ENCODE assay signal across 10 mouse cellular contexts in genomic region chr7:45470869-45471268, GRCm38 (mm10). TPM values are rescaled to one million over a fixed set of nuclear protein-coding genes. Genes with fewer than 3 reads are reported as not detected.
DNase-seq lines count a peak whose midpoint lies in the region; ATAC-seq and TF ChIP-seq lines count a peak whose summit lies in the region.
"Had no signal": no experiment of that assay in that cellular context is flagged by ENCODE, and none has a peak within 500 bp of the region (broad histone marks: within the 10 kb centered on the region; RNA-seq: fewer than 3 reads in every experiment).

No protein-coding gene starts in this region.

- DNase-seq in cerebellum, adult 2 months: peak; percentile 64 to 75
- peak; percentile 62 for DNase-seq in neural tube, embryonic 10.5 days (ENCODE audit: extremely low spot score, low spot score)
- DNase-seq in cerebellum, postnatal 14 days: peak; percentile 79 to 86
- DNase-seq in hindbrain, postnatal 0 days (ENCODE audit: low spot score): peak; percentile 89
- peak; percentile 82 for DNase-seq in liver, postnatal 0 days
- peak; percentile 44 for DNase-seq in right cerebral cortex, postnatal 25 days

- no peak overlapping the region for H3K4me2 ChIP-seq in neural tube, embryonic 15.5 days
- H3K4me2 ChIP-seq in hindbrain, postnatal 0 days (ENCODE audit: low read depth, low read length): no peak overlapping the region
- no peak overlapping the region for H3K4me2 ChIP-seq in liver, postnatal 0 days (ENCODE audit: low read depth, low read length)

- H3K27me3 ChIP-seq in cerebellum, adult 2 months (ENCODE audit: control insufficient read depth, insufficient read depth, low read length): no peaks in the 10 kb centered on the region
- H3K27me3 ChIP-seq in neural tube, embryonic 15.5 days (replicated peaks): no peaks in the 10 kb centered on the region
- H3K27me3 ChIP-seq in hindbrain, postnatal 0 days (ENCODE audit: insufficient read depth, low read length): no peaks in the 10 kb centered on the region
- no peaks in the 10 kb centered on the region for H3K27me3 ChIP-seq in liver, postnatal 0 days (ENCODE audit: insufficient read depth, low read length)

- WGBS in cerebellum, adult 2 months: 5% methylated on average over 3 of the region's 3 CpGs
- WGBS in neural tube, embryonic 15.5 days: 8% methylated on average over 3 of the region's 3 CpGs
- 7% methylated on average over 3 of the region's 3 CpGs for WGBS in hindbrain, postnatal 0 days
- 8% methylated on average over 3 of the region's 3 CpGs for WGBS in liver, postnatal 0 days (ENCODE audit: insufficient replicate concordance)

- no peak overlapping the region for H3K9ac ChIP-seq in neural tube, embryonic 15.5 days (replicated peaks)
- no peak overlapping the region for H3K9ac ChIP-seq in hindbrain, postnatal 0 days (replicated peaks; ENCODE audit: low read length)
- H3K9ac ChIP-seq in liver, postnatal 0 days (replicated peaks): no peak overlapping the region

- no peak overlapping the region for H3K27ac ChIP-seq in cerebellum, adult 2 months (ENCODE audit: insufficient read depth, low read length)
- H3K27ac ChIP-seq in neural tube, embryonic 15.5 days (replicated peaks): no peak overlapping the region
- no peak overlapping the region for H3K27ac ChIP-seq in hindbrain, postnatal 0 days
- H3K27ac ChIP-seq in liver, postnatal 0 days (ENCODE audit: low read depth): no peak overlapping the region

- H3K9me3 ChIP-seq in neural tube, embryonic 15.5 days (replicated peaks): no peaks in the 10 kb centered on the region
- H3K9me3 ChIP-seq in hindbrain, postnatal 0 days (ENCODE audit: low read length): no peaks in the 10 kb centered on the region
- H3K9me3 ChIP-seq in liver, postnatal 0 days (ENCODE audit: low read length): no peaks in the 10 kb centered on the region

- no peak for TF ChIP-seq EP300 in liver, postnatal 0 days (IDR thresholded peaks at IDR 0.05; ENCODE audit: low read depth)

- no peak for TF ChIP-seq POLR2A in cerebellum, adult 2 months (IDR thresholded peaks at IDR 0.05; ENCODE audit: borderline replicate concordance, insufficient read depth, low read length)

- ATAC-seq in cerebellum, adult (ENCODE audit: insufficient number of reproducible peaks, low FRiP score, low TSS enrichment): no peak
- ATAC-seq in neural tube, embryonic 15.5 days (ENCODE audit: low FRiP score): no peak
- ATAC-seq in hindbrain, postnatal 0 days: no peak
- no peak for ATAC-seq in liver, postnatal 0 days

- H3K4me3 ChIP-seq in cerebellum, adult 2 months (replicated peaks; ENCODE audit: insufficient read depth, low read depth, low read length): no peak overlapping the region
- H3K4me3 ChIP-seq in neural tube, embryonic 15.5 days (replicated peaks): no peak overlapping the region
- H3K4me3 ChIP-seq in hindbrain, postnatal 0 days (ENCODE audit: low read length): no peak overlapping the region
- H3K4me3 ChIP-seq in liver, postnatal 0 days (ENCODE audit: low read depth, low read length): no peak overlapping the region

- H3K36me3 ChIP-seq in neural tube, embryonic 15.5 days: no peaks in the 10 kb centered on the region
- H3K36me3 ChIP-seq in hindbrain, postnatal 0 days (ENCODE audit: insufficient read depth, low read length): no peaks in the 10 kb centered on the region
- peaks cover 5% of the 10 kb centered on the region for H3K36me3 ChIP-seq in liver, postnatal 0 days (replicated peaks; ENCODE audit: insufficient read depth, low read length)

- no peaks in the 10 kb centered on the region for H3K4me1 ChIP-seq in cerebellum, adult 2 months (ENCODE audit: control insufficient read depth, insufficient read depth, low read length)
- peaks cover 12% of the 10 kb centered on the region for H3K4me1 ChIP-seq in neural tube, embryonic 15.5 days
- peaks cover 3% of the 10 kb centered on the region for H3K4me1 ChIP-seq in hindbrain, postnatal 0 days (ENCODE audit: insufficient read depth, low read length)
- peaks cover 11% of the 10 kb centered on the region for H3K4me1 ChIP-seq in liver, postnatal 0 days (ENCODE audit: insufficient read depth)

- peak; percentile 42; the same call in 1 of the 2 replicates for TF ChIP-seq CTCF in cerebellum, adult 2 months (IDR thresholded peaks at IDR 0.05; ENCODE audit: borderline replicate concordance, insufficient read depth, low read depth, low read length)
- TF ChIP-seq CTCF in hindbrain, postnatal 0 days (IDR thresholded peaks at IDR 0.05; ENCODE audit: low read depth): peak; percentile 80
- TF ChIP-seq CTCF in liver, postnatal 0 days (IDR thresholded peaks at IDR 0.05; ENCODE audit: low read depth): peak; percentile 88

RNA-seq across cellular contexts. Expression of gene Bax, which starts 4.2 kb away (rescaled TPM):
- polyA plus RNA-seq in cerebellum, adult 2 months (2012; rRNA removed): 102 and 103 TPM in 2 replicates
- polyA plus RNA-seq in neural tube, embryonic 15.5 days (2015; fragmentation: Nextera tagmentation; extraction: Ambion mirVana): 224 and 236 TPM in 2 replicates
- 117 and 131 TPM in 2 replicates for total RNA-seq in hindbrain, postnatal 0 days (2014; rRNA removed)
- polyA plus RNA-seq in hindbrain, postnatal 0 days (2015; fragmentation: Nextera tagmentation; extraction: Ambion mirVana): 253 and 264 TPM in 2 replicates
- 59.6 and 60.8 TPM in 2 replicates for polyA plus RNA-seq in liver, postnatal 0 days (2015; fragmentation: Nextera tagmentation; extraction: Ambion mirVana)

RNA-seq across cellular contexts. Expression of gene Tulp2, which starts 10.8 kb away (rescaled TPM):
- 0.10 TPM in 1 of 2 replicates, not detected in the other for polyA plus RNA-seq in cerebellum, adult 2 months (2012; rRNA removed)
- 0.15 and 0.59 TPM in 2 replicates for polyA plus RNA-seq in neural tube, embryonic 15.5 days (2015; fragmentation: Nextera tagmentation; extraction: Ambion mirVana)
- total RNA-seq in hindbrain, postnatal 0 days (2014; rRNA removed): 0.21 TPM in 1 of 2 replicates, not detected in the other
- polyA plus RNA-seq in hindbrain, postnatal 0 days (2015; fragmentation: Nextera tagmentation; extraction: Ambion mirVana): 0.21 and 0.57 TPM in 2 replicates
- polyA plus RNA-seq in liver, postnatal 0 days (2015; fragmentation: Nextera tagmentation; extraction: Ambion mirVana): 0.22 and 0.30 TPM in 2 replicates

RNA-seq across cellular contexts. Expression of gene Ftl1, which starts 11.2 kb away (rescaled TPM):
- polyA plus RNA-seq in cerebellum, adult 2 months (2012; rRNA removed): 463 and 480 TPM in 2 replicates
- polyA plus RNA-seq in neural tube, embryonic 15.5 days (2015; fragmentation: Nextera tagmentation; extraction: Ambion mirVana): 4,883 and 5,335 TPM in 2 replicates
- 2,068 and 2,255 TPM in 2 replicates for total RNA-seq in hindbrain, postnatal 0 days (2014; rRNA removed)
- 4,654 and 4,668 TPM in 2 replicates for polyA plus RNA-seq in hindbrain, postnatal 0 days (2015; fragmentation: Nextera tagmentation; extraction: Ambion mirVana)
- polyA plus RNA-seq in liver, postnatal 0 days (2015; fragmentation: Nextera tagmentation; extraction: Ambion mirVana): 5,147 and 5,518 TPM in 2 replicates

RNA-seq across cellular contexts. Expression of gene Gm45808, which starts 15.7 kb away (rescaled TPM):
- polyA plus RNA-seq in cerebellum, adult 2 months (2012; rRNA removed): 0.33 TPM in 1 of 2 replicates, not detected in the other
- polyA plus RNA-seq in neural tube, embryonic 15.5 days (2015; fragmentation: Nextera tagmentation; extraction: Ambion mirVana): not detected in 2 replicates
- not detected in 2 replicates for total RNA-seq in hindbrain, postnatal 0 days (2014; rRNA removed)
- polyA plus RNA-seq in hindbrain, postnatal 0 days (2015; fragmentation: Nextera tagmentation; extraction: Ambion mirVana): not detected in 2 replicates
- polyA plus RNA-seq in liver, postnatal 0 days (2015; fragmentation: Nextera tagmentation; extraction: Ambion mirVana): 0.15 and 0.33 TPM in 2 replicates
- polyA plus RNA-seq: heart, embryonic 14.5 days; neural tube, embryonic 14.5 days had no signal

RNA-seq across cellular contexts. Expression of gene Dhdh, which starts 17.7 kb away (rescaled TPM):
- polyA plus RNA-seq in cerebellum, adult 2 months (2012; rRNA removed): 4.7 and 5.6 TPM in 2 replicates
- 4.2 and 4.8 TPM in 2 replicates for polyA plus RNA-seq in neural tube, embryonic 15.5 days (2015; fragmentation: Nextera tagmentation; extraction: Ambion mirVana)
- total RNA-seq in hindbrain, postnatal 0 days (2014; rRNA removed): 4.3 and 4.7 TPM in 2 replicates
- polyA plus RNA-seq in hindbrain, postnatal 0 days (2015; fragmentation: Nextera tagmentation; extraction: Ambion mirVana): 5.9 and 6.2 TPM in 2 replicates
- polyA plus RNA-seq in liver, postnatal 0 days (2015; fragmentation: Nextera tagmentation; extraction: Ambion mirVana): 8.4 and 9.5 TPM in 2 replicates
